Mouse (Mus musculus): ENCODE measurements at regions not wholly inside any gene's neighbourhood (a gene's known extent, or its start where the extent isn't known, plus 50 kb on each side); places are given as distances from the start of the nearest gene placed in this dataset.
"Not testable (repeated sequence)": the region's sequence is repeated elsewhere in the genome, so short reads cannot be mapped to it uniquely, and the experiment has no call there.

GRCm38 (mm10) chr16:3334355-3334754 is 256.5 kb upstream of the Olfr161 start:
- H3K4me2 ChIP-seq (ENCODE audit: insufficient read depth, low read depth, poor library complexity, severe bottlenecking); in situ Hi-C loops (cut with MboI; ENCODE audit: low pct_ligation_motif_present, low pct_unique_long_range_greater_than_20kb, low sequenced_read_pairs); H3K9me3 ChIP-seq (replicated peaks; ENCODE audit: low read length); dilution Hi-C loops (cut with MboI; ENCODE audit: extremely low pct_ligation_motif_present, extremely low pct_unique_long_range_greater_than_20kb, low sequenced_read_pairs); H3K36me3 ChIP-seq (replicated peaks in 1 of 2; ENCODE audit: control insufficient read depth in 1 of 2, insufficient read depth in 1 of 2, low read length in 1 of 2); H3K27me3 ChIP-seq (replicated peaks); H3K79me2 ChIP-seq (replicated peaks; ENCODE audit: control insufficient read depth, extremely low read depth, insufficient read depth, poor library complexity, severe bottlenecking); H3K4me3 ChIP-seq (replicated peaks in 1 of 3; ENCODE audit: low read depth in 2 of 3, low read length in 2 of 3, poor library complexity in 1 of 3); H3K4me1 ChIP-seq (ENCODE audit: control insufficient read depth in 1 of 2, insufficient read depth in 2 of 2); H3K27ac ChIP-seq (ENCODE audit: insufficient read depth, low read depth); DNase-seq (ENCODE audit: extremely low read depth); H3K9ac ChIP-seq (ENCODE audit: insufficient read depth, low read depth): not testable (repeated sequence)

- TF ChIP-seq RAD21 (IDR thresholded peaks at IDR 0.05; ENCODE audit: low read depth, low read length) = peak; percentile 46
- TF ChIP-seq SMC3 (IDR thresholded peaks at IDR 0.05; ENCODE audit: low read depth, low read length) = peak; percentile 35
- TF ChIP-seq CTCF (conservative IDR thresholded peaks at IDR 0.05 in 1 of 2, IDR thresholded peaks at IDR 0.05 in 1 of 2; ENCODE audit: low read depth in 2 of 2, low read length in 2 of 2) = peak in 1 of 2 experiments; percentile 63; a peak in 2 of 4 replicates
- in situ Hi-C loops (cut with MboI; ENCODE audit: low pct_ligation_motif_present, low pct_unique_long_range_greater_than_20kb, low sequenced_read_pairs); H3K27ac ChIP-seq (ENCODE audit: insufficient read depth, low read depth); H3K9me3 ChIP-seq (replicated peaks; ENCODE audit: low read length); dilution Hi-C loops (cut with MboI; ENCODE audit: extremely low pct_ligation_motif_present, extremely low pct_unique_long_range_greater_than_20kb, low sequenced_read_pairs); H3K27me3 ChIP-seq (replicated peaks); H3K4me2 ChIP-seq (ENCODE audit: insufficient read depth, low read depth, poor library complexity, severe bottlenecking); H3K4me3 ChIP-seq (replicated peaks in 1 of 3; ENCODE audit: low read depth in 2 of 3, low read length in 2 of 3, poor library complexity in 1 of 3); H3K79me2 ChIP-seq (replicated peaks; ENCODE audit: control insufficient read depth, extremely low read depth, insufficient read depth, poor library complexity, severe bottlenecking); H3K4me1 ChIP-seq (ENCODE audit: control insufficient read depth in 1 of 2, insufficient read depth in 2 of 2); H3K36me3 ChIP-seq (replicated peaks in 1 of 2; ENCODE audit: control insufficient read depth in 1 of 2, insufficient read depth in 1 of 2, low read length in 1 of 2); H3K9ac ChIP-seq (ENCODE audit: insufficient read depth, low read depth): not testable (repeated sequence)
- peak; percentile 70 for DNase-seq (ENCODE audit: extremely low read depth)
Measured at GRCm38 (mm10) chr16:3343372-3343771, 247.5 kb upstream of the Olfr161 start.

GRCm38 (mm10) chr16:3344725-3345380 is 246.0 kb upstream of the Olfr161 start:
- H3K27me3 ChIP-seq (replicated peaks); in situ Hi-C loops (cut with MboI; ENCODE audit: low pct_ligation_motif_present, low pct_unique_long_range_greater_than_20kb, low sequenced_read_pairs): not testable (repeated sequence)

GRCm38 (mm10) chr16:3349382-3349781 is 241.5 kb upstream of the Olfr161 start:
- DNase-seq (ENCODE audit: extremely low read depth); H3K9ac ChIP-seq (ENCODE audit: insufficient read depth, low read depth); H3K36me3 ChIP-seq (replicated peaks in 1 of 2; ENCODE audit: control insufficient read depth in 1 of 2, insufficient read depth in 1 of 2, low read length in 1 of 2); H3K9me3 ChIP-seq (replicated peaks; ENCODE audit: low read length); H3K79me2 ChIP-seq (replicated peaks; ENCODE audit: control insufficient read depth, extremely low read depth, insufficient read depth, poor library complexity, severe bottlenecking); H3K4me1 ChIP-seq (ENCODE audit: control insufficient read depth in 1 of 2, insufficient read depth in 2 of 2); in situ Hi-C loops (cut with MboI; ENCODE audit: low pct_ligation_motif_present, low pct_unique_long_range_greater_than_20kb, low sequenced_read_pairs); H3K4me3 ChIP-seq (replicated peaks in 1 of 3; ENCODE audit: low read depth in 2 of 3, low read length in 2 of 3, poor library complexity in 1 of 3); dilution Hi-C loops (cut with MboI; ENCODE audit: extremely low pct_ligation_motif_present, extremely low pct_unique_long_range_greater_than_20kb, low sequenced_read_pairs); H3K27ac ChIP-seq (ENCODE audit: insufficient read depth, low read depth); H3K4me2 ChIP-seq (ENCODE audit: insufficient read depth, low read depth, poor library complexity, severe bottlenecking); H3K27me3 ChIP-seq (replicated peaks): not testable (repeated sequence)

More at GRCm38 (mm10) chr16:3344725-3345380, 246.0 kb upstream of the Olfr161 start:
- dilution Hi-C loops (cut with MboI; ENCODE audit: extremely low pct_ligation_motif_present, extremely low pct_unique_long_range_greater_than_20kb, low sequenced_read_pairs); H3K36me3 ChIP-seq (replicated peaks in 1 of 2; ENCODE audit: control insufficient read depth in 1 of 2, insufficient read depth in 1 of 2, low read length in 1 of 2); H3K27ac ChIP-seq (ENCODE audit: insufficient read depth, low read depth); H3K4me3 ChIP-seq (replicated peaks in 1 of 3; ENCODE audit: low read depth in 2 of 3, low read length in 2 of 3, poor library complexity in 1 of 3); H3K79me2 ChIP-seq (replicated peaks; ENCODE audit: control insufficient read depth, extremely low read depth, insufficient read depth, poor library complexity, severe bottlenecking); H3K4me2 ChIP-seq (ENCODE audit: insufficient read depth, low read depth, poor library complexity, severe bottlenecking); H3K4me1 ChIP-seq (ENCODE audit: control insufficient read depth in 1 of 2, insufficient read depth in 2 of 2); H3K9ac ChIP-seq (ENCODE audit: insufficient read depth, low read depth); H3K9me3 ChIP-seq (replicated peaks; ENCODE audit: low read length): not testable (repeated sequence)
- peak; percentile 40 for DNase-seq (ENCODE audit: extremely low read depth)
- TF ChIP-seq ZMIZ1 (IDR thresholded peaks at IDR 0.05; ENCODE audit: low read depth, low read length) (peak; percentile 85), TBP (conservative IDR thresholded peaks at IDR 0.05; ENCODE audit: low read depth, low read length) (peak; percentile 78)

- H3K4me3 ChIP-seq (replicated peaks in 1 of 3; ENCODE audit: low read depth in 2 of 3, low read length in 2 of 3, poor library complexity in 1 of 3); H3K9me3 ChIP-seq (replicated peaks; ENCODE audit: low read length); H3K79me2 ChIP-seq (replicated peaks; ENCODE audit: control insufficient read depth, extremely low read depth, insufficient read depth, poor library complexity, severe bottlenecking); H3K9ac ChIP-seq (ENCODE audit: insufficient read depth, low read depth); in situ Hi-C loops (cut with MboI; ENCODE audit: low pct_ligation_motif_present, low pct_unique_long_range_greater_than_20kb, low sequenced_read_pairs); DNase-seq (ENCODE audit: extremely low read depth); H3K27ac ChIP-seq (ENCODE audit: insufficient read depth, low read depth); H3K4me2 ChIP-seq (ENCODE audit: insufficient read depth, low read depth, poor library complexity, severe bottlenecking); dilution Hi-C loops (cut with MboI; ENCODE audit: extremely low pct_ligation_motif_present, extremely low pct_unique_long_range_greater_than_20kb, low sequenced_read_pairs); H3K4me1 ChIP-seq (ENCODE audit: control insufficient read depth in 1 of 2, insufficient read depth in 2 of 2); H3K27me3 ChIP-seq (replicated peaks); H3K36me3 ChIP-seq (replicated peaks in 1 of 2; ENCODE audit: control insufficient read depth in 1 of 2, insufficient read depth in 1 of 2, low read length in 1 of 2): not testable (repeated sequence)
Measured at GRCm38 (mm10) chr16:3349850-3350547, 240.8 kb upstream of the Olfr161 start.
